Mouse (Mus musculus) c-Kit-positive CD71-positive TER-119-negative erythroid progenitor cells, embryonic 14.5 days (primary cell): ENCODE measurements around the gene Mybph.

Experiments used
- DNase-seq: peaks from one replicate; pipeline ENCODE4 v3.0.0-alpha.2; 2013; ENCODE audit warnings: low read depth

Gene Mybph

DNA sequence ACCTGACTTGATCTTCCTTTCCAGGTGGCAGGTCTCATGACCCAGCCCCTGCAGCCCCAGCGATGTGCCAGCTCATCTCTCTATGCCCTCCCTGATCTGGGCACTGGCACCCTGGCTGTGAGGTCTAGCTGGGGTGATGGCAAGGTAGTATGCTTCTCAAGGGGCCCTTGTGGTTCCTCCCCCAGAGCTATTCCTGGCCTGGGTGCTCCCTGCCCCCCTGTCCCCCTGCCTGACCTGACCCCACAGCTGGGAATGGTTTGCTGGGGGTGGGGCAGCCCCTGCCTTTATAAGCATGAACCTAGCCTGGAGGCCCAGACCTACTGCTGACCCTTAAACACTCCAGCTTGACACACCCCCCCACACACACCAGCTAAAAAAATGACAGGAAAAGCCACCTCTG is at the start of gene Mybph:
Gene Mybph (plus strand): TSS at position 323 of the 400 bp plus-strand sequence.
- DNase-seq: no peak

DNA sequence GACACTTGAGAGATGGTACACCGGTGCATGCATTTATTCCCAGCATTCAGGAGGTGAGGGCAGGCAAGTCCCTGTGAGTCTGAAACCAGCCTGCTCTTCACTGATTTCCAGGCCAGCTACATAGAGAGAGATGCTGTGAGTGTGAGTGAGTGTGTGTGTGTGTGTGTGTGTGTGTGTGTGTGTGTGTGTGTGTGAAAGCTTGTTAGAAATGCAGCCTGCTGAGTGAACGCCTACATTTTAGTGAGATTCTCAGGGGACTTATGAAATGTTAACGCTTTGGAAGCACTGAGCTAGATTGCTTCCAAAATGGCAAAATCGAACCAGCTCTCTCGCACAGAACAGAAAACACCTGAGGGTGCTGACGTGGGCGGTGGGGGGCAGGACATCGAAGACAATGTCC is 47.2 kb upstream of the Mybph start:
- no peak for DNase-seq

DNA sequence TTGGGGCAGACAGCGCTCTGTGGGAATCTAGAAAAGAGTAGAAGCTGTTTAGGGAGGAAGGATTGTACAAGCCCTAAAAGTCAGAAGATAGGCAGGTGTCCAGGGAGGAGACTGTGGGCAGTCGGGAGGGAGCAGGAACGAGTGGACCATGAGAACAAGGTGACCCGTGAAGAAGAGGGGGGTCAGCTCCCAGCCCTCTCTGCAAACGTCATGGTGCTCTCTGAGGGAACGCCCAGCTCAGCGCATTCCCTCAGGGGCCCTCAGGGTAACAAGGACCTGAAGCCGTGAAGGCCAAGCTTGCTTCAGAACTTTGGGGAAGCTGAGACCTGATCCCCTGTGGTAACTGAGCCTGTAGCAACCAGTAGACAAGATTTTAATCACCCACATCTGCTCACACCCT is 43.2 kb upstream of the Mybph start:
- DNase-seq: no peak

GRCm38 (mm10) chr1:134150745-134151144 is 42.5 kb upstream of the Mybph start:
- DNase-seq: no peak

DNA sequence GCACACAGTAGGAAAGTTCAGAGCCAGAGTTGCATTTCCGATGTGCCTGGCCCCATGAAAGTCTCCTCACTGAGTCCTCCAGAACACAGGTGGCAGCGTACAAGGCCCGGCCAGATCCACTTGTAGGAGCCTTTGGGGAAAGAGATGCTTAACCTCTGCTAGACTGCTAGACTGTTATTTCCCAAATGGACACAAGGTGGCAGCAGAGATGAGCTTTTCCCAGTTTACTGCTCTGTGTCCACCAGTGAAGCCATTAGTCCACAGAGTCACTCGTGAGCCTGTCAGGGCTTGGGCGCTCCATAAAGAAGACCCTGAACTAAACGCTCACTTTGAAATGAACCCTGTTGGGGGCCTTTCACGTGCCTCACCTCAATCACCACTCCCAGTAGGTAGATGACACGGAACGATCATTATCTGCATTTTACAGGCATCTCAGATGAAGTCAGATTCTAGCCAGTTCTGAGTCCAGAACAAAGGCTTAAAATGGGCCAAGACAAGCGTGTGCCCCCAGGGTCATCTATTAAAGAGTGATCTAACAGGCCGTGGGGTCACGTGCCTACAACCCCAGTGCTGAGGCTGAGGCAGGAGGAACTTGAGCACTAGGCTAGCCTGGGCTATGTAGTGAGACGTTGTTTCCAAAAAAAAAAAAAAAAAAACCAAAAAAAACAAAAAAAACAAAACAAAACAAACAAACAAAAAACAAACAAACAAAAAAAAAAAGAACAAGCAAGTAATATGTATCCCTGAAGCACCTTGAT is 41.4 kb upstream of the Mybph start:
- peak; percentile 74 for DNase-seq

DNA sequence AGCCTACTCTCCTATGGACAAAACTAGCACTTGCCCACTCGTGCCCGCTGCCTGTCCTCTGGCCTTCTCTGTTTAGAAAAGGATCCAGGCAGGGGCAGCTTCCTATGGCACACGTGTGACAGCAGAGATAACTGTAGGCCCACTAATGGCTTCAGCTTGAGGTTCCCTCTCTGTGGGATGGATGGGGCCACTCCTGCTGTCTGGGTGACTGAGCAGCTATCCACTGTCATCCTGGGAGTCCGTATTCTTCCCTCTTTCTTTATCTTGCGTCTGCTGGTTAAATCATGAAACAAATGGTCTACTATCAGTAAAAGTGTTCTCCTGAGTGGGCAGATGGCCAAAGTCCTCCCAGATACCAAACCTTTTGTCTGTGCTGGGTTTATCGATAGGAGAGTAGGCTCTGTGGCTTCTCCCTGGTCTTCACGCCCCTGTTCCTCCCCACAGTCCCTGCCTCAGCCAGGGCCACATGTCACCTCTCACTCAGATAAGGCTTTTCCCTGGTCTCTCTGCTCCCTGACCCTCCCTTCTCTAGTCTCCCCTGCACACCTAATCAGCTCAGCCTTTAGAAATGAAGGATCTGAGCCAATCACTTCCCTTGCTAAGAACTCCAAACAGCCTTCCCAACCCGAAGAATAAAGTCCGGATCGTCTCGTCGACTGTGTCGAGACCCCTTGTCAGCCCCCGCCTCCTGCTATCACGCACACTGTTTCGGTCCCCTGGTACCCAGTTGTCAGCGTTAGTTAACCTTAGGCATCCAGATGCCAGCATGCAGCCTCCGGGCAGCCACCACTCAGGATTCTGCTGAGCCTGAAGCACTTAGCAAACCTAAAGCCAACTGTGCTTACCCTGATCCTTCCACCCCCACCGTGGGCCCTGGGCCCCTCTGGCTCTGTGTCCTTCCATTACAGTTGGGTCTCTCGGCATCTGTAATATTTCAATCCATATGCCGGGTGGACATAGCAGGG is 40.3 kb upstream of the Mybph start:
- DNase-seq: no peak

- no peak for DNase-seq
These were observed 39.1 kb upstream of the Mybph start for GRCm38 (mm10) chr1:134154121-134154520.

DNA sequence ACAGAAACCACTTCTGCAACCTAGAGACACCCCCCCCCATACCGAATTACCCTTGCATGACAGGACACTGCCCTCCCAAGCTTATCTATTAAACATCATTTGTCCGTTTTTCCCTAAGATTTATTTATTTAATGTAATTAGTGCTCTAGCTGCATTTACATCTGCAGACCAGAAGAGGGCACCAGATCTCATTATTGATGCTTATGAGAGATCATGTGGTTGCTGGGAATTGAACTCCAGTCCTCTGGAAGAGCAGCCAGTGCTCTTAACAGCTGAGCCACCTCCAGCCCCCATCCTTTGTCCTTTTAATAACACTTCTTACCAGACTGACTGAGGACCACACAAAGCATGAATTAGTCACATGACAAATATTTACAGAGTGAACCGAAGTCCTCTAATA is 38.6 kb upstream of the Mybph start:
- DNase-seq: no peak

- DNase-seq: no peak
These were observed 32.8 kb upstream of the Mybph start for GRCm38 (mm10) chr1:134160404-134160803.

DNA sequence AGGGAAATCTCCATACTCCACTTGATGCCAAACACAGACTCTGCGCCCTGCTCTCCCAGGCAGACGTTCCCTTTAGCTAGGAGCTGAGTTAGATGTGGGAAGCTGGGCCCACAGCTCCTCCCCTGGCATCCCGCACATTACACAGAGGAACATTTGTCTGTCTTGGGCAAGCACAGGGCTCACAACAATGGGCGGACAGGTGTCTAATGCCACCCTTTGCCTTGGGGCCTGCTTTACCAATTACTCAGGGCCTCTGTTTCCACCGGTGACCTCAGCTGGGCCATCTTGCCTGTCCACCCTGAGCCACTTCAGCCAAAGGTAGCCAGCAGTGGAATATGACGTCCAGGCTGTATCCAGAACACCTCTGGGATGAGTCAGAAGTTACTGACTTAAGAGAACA is 31.8 kb upstream of the Mybph start:
- no peak for DNase-seq

DNA sequence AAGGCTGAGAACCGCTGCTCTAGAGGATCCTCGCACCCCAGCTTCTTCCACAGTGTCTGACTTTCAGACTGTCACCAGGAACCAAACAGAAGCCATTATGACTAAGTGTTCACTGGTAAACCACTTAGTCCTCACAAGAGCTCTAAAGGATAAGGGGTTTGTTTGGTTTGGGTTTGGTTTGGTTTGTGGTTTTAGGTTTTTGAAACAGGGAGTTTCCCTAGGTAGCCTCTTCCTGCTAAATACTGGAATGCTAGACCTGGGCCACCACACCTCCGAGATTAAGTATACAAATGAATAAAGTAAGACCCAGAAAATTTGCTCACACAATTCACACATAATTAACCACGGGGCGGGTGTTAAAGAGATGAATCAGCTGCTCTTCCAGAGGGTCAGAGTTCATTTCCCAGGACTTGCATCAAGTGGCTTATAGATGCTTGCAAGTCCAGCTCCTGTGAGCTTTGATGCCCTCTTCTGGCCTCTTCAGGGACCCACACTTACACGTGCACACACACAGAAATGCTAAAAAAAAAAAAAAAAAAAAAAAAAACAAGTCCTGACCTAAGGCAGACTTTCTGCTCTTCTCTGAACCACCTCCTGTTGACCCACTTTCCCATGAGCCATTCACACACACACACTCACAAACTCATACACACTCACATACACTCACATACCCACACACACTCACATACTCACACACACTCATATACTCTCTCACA is 30.6 kb upstream of the Mybph start:
- DNase-seq: no peak

- no peak for DNase-seq
These were observed 29.8 kb upstream of the Mybph start for GRCm38 (mm10) chr1:134163476-134163875.

DNA sequence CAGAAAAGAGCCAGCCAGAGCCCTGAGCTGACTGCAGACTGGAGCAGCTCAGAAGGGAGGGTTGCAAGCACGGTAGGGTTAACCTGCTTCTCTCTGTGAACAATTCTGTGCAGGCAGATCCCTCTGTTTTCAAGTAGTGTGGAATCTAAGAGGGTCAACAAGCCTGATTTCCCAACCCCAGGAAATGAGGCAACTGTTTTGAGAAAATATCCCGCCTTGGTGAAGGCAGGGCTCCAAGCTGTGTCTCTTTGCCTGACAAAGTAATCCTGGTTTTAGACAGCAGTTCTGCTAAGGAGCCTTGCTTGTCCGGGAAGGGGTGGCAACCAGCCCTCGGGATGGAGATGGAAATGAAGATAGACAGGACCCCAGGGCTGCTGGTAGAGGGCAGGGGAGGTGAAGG is 28.8 kb upstream of the Mybph start:
- no peak for DNase-seq

DNA sequence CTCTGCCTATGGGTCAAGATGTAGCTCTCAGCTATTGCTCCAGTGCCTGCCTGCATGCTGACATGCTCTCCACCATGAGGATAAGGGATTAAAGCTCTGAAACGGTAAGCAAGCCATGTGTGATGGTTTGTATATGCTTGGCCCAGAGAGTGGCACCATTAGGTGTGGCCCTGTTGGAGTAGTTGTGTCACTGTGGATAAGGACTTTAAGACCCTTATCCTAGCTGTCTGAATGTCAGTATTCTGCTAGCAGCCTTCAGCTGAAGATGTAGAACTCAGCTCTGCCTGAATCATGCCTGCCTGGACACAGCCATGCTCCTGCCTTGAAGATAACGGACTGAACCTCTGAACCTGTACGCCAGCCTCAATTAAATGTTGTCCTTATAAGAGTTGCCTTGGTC is 26.7 kb upstream of the Mybph start:
- DNase-seq: no peak

DNA sequence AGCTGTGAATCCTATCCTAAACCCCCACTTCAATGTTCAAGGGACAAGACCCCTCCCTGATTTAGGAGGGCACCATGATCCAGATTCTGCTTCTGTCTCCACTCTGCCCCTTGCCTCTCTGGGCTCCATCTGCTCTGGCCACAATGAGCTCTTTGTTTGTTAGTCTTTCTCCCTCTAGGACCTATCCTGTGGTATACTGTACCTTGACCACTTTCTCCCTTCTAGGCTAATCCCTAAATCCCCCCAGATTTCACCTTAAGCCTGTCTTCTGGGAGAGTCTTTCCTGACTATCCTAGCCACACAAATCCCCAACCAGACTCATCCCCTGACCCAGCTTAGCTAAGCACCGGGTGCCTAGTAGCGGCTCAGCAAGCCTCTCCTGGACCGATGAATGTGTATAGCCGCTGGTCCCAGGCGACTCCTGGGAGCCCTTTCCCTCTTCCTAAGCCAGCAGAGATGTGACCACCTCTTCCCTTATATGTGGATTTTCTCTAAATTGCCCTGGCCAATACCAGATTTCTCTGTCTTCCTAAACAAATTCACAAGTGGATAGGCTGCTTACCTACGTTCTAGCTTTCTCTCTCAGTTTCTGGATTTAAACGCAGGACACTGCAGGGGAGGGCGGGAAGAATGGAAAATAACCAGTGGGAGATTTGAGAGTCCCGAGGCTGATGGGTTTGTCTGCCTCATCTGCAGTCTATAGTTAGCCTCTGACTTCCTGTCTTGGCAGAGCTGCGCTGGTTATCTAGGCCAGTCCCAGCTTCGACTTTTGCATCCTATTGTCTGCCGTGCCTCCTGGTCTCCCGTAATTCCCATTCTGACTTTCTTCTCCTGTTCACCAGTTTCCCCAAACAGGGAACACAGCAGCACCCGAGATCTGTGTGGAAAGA is 25.6 kb upstream of the Mybph start:
- DNase-seq: no peak

GRCm38 (mm10) chr1:134168567-134168966 is 24.7 kb upstream of the Mybph start:
- DNase-seq: no peak

DNA sequence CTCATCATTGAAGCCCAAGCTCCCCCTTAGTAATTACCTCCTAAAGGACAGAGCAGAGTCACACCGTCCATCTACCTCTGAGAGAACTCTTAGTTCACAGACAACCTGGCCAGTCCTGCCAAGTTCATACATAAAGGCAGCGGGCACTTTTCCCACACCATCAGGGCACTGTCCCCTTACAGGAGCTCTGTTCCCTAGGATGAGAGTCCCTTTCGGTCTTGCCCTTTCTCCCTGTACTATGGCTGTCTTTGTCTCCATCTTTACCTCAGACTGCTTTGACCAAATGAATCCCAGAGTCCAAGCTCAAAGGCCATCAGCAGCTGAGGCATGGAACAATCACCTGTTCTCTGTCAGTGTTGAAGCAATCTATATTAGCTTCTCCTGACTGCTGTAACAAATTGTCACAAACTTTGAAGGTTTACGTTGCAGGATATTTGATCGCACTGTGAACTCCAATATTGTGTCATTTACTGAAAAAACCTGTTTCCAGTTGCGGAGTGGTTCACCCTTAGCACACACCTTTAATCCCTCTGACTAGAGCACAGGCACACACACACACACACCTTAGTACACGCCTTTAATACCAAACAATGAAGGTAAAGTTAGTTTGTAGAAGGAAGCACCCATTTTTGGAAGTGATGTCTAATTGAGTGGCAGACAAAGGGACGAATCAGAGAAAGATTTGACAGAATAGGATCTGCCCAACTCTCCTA is 24.1 kb upstream of the Mybph start:
- no peak for DNase-seq

- no peak for DNase-seq
These were observed 20.2 kb upstream of the Mybph start for GRCm38 (mm10) chr1:134173081-134173480.

DNA sequence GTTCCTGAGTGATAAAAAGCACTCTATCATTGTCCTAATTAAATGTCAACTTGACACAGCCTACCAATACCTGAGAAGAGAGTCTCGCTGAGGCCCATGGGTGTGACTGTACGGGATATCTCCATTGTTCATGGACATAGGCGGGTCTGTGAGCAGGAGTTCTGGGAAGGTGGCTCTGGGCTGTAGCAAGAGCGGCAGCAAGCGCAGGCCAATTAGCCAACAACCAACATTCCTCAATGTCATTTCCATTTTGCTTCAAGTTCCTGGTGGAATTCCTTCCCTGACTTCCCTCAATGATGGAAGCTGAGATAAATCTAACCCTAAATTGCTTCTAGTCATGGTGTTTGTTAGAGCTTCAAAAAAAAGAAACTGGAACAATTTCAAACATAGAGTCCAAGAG is 15.3 kb upstream of the Mybph start:
- no peak for DNase-seq

GRCm38 (mm10) chr1:134182025-134182424 is 11.2 kb upstream of the Mybph start, which contains the start of gene Chil1:
Gene Chil1 (plus strand): TSS chr1:134182176.
- no peak for DNase-seq

DNA sequence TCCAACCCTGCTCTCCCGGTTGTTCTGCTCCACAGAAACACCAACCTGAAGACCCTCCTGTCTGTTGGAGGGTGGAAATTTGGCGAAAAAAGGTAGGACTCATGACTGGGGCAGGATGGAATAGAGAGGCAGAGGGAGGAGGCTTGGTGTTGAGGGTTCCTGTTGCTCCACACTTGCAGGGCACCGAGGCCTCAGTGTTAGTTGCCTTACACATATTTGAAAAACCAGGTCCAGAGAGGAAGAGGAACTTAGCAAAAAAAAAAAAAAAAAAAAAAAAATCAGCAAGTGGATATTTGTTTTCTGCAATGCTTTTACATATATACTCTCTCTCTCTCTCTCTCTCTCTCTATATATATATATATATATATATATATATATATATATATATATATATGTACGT is 9.2 kb upstream of the Mybph start:
- DNase-seq: no peak
